Mouse (Mus musculus): ENCODE measurements around the gene H2-T22.
"Not testable (repeated sequence)": the region's sequence is repeated elsewhere in the genome, so short reads cannot be mapped to it uniquely, and the experiment has no call there.

The H2-T22 gene

GRCm38 (mm10) chr17:36030046-36030702 is 12.4 kb downstream of the H2-T22 start:
- DNase-seq (ENCODE audit: low spot score in 2 of 2): peak; percentile 45 to 55

DNA sequence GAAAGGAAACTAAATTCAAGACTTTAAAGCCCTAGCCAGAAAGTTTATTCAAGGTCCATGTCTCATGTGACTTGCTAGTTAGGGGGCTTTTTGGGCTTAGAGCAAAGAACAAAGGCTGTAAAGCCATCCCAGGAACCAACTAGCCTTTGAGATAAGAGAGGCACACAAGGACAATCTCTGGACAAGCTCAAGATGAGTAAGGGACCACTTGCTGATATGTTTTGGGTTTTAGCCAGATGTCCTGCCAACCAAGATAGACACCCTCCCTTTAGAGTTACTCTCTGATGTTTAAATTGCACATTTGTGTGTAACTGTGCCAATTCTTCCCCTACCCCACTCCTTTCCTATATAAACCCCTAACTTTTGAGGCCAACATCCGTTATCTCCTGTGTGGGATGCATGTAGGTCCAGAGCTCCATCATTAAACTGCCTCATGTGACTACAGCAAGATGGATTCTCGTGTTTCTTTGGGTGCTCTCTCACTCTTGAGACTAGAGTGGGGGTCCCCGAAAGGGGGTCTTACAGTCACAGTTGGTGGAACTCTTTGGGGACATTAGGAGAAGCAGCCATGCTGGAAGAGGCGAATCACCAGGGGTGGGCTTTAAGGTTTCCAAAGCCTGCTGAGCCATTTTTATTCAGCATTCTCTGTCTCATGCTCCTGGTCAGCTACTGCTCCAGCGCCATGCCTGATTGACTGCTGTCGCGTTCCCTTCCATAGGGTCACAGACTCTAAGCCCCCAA is 13.5 kb downstream of the H2-T22 start:
- DNase-seq (ENCODE audit: low spot score in 2 of 2): no peak

GRCm38 (mm10) chr17:36027663-36028062 is 14.9 kb downstream of the H2-T22 start:
- no peak for DNase-seq (ENCODE audit: low spot score in 2 of 2)

- no peak for DNase-seq (ENCODE audit: low spot score in 2 of 2)
These were observed 16.6 kb downstream of the H2-T22 start for GRCm38 (mm10) chr17:36025901-36026300.

DNA sequence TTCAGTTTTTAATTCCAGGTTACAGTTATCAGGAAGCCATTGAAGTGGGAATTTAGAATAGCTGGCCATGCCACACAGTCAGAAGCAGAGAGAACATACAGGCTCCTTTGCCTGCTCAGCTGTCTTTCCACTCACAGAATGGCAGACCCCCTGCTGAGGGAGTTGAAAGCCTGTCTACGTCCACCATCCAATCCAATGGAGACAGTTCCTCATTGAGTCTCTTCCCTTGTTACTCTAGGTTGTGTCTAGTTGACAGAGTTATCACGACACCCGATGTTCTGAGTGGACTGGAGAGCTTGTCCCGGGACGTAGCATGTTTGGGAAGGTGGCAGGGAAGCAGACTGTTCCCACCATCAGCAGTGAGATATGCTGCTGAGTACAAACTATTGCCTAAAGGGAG is 17.4 kb downstream of the H2-T22 start:
- no peak for DNase-seq (ENCODE audit: low spot score in 2 of 2)

DNA sequence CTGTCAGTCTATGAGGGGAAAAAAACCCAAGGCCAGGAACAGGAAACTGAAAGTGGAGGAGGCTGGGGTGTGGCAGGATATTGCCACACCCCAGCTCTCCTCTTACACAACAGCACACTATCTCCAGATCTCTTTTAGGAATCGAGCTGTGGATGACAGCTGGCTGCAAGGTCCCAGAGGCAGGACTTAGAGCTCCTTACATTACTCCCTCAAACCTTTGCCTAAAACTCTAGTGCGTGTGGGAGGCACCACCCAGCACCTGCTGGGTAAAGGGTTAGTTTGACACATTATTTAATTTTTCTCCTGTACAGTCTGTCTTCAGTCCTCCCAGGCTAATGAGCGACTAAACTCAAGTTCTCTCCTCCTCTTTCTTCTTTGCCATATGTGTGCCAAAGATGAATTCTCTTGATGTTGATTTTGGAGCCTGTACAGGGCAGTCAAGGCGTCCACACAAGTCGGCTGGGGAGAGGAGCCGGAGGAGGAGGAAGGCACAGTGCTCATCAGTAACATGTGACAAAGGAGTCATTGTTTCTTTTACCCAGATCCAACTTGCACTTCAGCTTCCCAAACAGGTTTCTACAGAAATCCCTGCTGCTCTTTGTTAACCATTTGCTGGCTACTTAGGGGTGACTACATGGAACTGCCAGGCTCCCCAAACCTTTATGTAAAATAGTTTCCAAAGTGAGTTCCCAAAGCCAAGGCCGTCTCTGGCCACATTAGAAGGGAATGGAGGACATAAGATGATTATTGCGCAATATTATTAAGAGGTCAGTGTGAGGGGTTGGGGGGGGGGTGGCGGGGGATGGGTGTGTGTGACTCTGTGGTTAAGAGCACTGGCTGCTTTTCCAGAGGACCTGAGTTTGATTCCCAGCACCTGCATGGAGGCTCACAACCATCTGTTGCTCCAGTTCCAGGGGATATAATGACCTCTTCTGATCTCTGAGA is 18.6 kb downstream of the H2-T22 start:
- DNase-seq (ENCODE audit: low spot score in 2 of 2): peak; percentile 32 to 44

DNA sequence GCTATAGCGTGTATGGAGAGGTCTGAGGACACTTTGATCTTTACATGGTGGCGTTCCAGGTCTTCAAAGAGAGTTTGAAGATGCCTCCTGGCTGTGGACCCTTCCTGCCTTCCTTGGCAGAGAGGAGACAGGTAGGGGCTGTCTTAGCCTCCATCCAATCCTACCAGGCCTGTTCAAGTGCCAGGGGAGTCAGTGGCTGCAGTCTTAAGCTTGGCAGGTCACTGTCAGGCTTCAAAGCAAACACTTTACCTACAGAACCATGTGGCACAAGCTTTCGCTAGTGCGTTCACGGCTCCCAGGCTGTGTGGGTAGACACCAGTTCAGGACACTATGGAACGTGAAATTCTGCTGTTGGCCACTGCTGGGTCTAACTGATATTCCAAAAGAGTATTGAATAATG is 19.6 kb downstream of the H2-T22 start:
- peak in 1 of 2 experiments; percentile 13 for DNase-seq (ENCODE audit: low spot score in 2 of 2)

- peak in 1 of 2 experiments; percentile 20 for DNase-seq (ENCODE audit: low spot score in 2 of 2)
These were observed 20.4 kb downstream of the H2-T22 start for GRCm38 (mm10) chr17:36022098-36022497.

- no peak for DNase-seq (ENCODE audit: low spot score in 2 of 2)
These were observed 21.2 kb downstream of the H2-T22 start for GRCm38 (mm10) chr17:36021309-36021708.

DNA sequence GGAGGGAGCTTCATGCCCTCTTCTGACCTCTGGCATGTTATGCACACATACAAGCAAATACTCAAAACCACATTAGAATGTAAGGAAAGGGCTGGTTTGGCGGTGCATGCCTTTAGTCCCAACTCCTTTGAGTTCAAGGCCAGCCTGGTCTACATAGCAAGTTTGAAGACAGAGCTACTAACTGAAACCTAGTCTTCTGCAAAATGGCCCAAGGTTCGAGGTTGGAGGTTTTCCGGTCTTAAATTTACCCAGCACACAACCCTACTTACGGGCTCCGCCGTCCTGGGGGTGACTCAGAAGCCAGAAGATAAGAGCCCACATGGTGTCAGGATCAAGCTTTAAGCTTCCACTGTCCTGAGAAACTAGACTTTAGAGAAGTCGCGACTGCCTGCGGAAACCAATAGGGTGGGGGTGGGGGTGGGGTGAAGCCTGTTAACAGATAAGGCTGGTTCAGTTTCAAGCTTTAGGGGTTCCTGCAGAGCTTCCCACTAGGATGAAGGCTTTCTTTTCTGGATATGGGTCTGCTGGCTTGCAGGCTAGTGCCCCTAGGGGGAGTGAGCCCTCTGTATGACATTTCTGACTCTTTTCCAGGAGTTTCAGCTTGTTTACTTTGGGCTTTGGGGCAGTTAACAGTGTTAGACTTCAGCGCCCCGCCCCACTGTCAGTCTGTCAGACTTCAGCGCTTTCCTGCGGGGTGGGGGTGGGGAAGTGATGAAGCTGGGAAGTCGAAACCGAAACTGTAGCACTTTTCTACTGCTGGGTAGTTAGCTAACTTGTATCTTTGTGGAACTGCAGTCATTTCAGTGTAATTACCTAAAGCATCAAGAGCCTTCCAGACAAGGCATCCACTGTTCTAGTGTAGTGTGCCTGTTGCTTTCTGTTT is 22.1 kb downstream of the H2-T22 start, which contains the start of gene H2-T24:
Gene H2-T24, minus strand, starts transcription at position 370 of the 883 bp plus-strand sequence.
- DNase-seq (ENCODE audit: low spot score in 2 of 2): peak; percentile 88 to 90

GRCm38 (mm10) chr17:36019519-36019918 is 23.0 kb downstream of the H2-T22 start:
- DNase-seq (ENCODE audit: low spot score in 2 of 2): no peak

- peak in 1 of 2 experiments; percentile 52 for DNase-seq (ENCODE audit: low spot score in 2 of 2)
These were observed 23.6 kb downstream of the H2-T22 start for GRCm38 (mm10) chr17:36018979-36019378.

GRCm38 (mm10) chr17:36017046-36017445 is 25.5 kb downstream of the H2-T22 start:
- DNase-seq (ENCODE audit: low spot score in 2 of 2): no peak

DNA sequence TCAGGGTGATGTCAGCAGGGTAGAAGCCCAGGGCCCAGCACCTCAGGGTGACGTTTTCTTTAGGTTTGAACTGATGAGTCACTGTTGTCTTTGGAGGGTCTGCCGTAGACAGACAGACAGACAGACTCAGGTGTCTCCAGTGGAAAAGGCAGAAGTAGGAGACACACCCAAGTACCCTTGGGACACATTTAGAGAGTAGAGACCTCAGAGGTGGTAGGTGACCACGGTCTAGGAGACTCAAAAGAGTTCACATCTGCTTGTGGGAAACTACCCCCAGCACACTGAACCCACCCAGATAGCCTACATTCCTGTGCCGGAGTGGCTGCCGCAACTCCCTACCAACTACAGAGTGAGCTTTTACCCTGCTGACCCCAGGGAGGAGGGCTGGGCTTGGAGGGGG is 27.6 kb downstream of the H2-T22 start:
- no peak for DNase-seq (ENCODE audit: low spot score in 2 of 2)

DNA sequence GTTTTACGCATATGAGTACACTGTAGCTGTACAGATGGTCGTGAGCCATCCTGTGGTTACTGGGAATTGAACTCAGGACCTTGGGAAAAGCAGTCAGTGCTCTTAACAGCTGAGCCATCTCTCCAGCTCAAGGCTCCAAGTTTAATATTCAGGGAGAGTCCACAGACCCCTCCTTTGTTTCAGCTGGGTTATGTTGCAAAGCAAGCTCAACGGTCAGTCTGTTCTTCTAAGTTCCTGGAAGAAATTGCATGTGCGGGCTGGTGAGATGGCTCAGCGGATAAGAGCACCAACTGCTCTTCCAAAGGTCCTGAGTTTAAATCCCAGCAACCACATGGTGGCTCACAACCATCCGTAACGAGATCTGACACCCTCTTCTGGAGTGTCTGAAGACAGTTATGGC is 38.1 kb downstream of the H2-T22 start:
- DNase-seq (ENCODE audit: low spot score in 2 of 2): not testable (repeated sequence)

GRCm38 (mm10) chr17:36003331-36003730 is 39.2 kb downstream of the H2-T22 start:
- DNase-seq (ENCODE audit: low spot score in 2 of 2): no peak

GRCm38 (mm10) chr17:36001966-36002365 is 40.6 kb downstream of the H2-T22 start:
- DNase-seq (ENCODE audit: low spot score in 2 of 2): peak; percentile 68 to 83

GRCm38 (mm10) chr17:36001121-36001897 is 41.2 kb downstream of the H2-T22 start:
- DNase-seq (ENCODE audit: low spot score in 2 of 2): peak; percentile 44 to 74

GRCm38 (mm10) chr17:36000349-36000748 is 42.2 kb downstream of the H2-T22 start:
- DNase-seq (ENCODE audit: low spot score in 2 of 2): peak; percentile 39 to 56

DNA sequence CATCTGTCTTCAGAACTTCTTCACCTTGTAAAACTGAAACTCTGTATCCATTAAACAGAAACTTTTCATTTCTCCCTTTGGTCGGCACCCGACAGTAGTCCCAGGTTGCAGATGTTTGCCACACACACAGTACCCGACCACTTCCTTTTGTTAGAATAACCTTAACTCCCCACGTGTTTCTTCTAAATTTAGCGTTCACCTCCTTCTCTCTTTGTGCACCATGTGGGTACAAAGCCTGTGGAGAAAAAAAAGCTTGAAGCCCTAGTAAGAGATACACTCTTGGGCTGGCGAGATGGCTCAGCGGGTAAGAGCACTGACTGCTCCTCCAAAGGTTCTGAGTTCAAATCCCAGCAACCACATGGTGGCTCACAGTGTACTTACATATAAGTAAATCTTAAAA is 43.2 kb downstream of the H2-T22 start:
- peak in 1 of 2 experiments; percentile 57 for DNase-seq (ENCODE audit: low spot score in 2 of 2)

Measured in spleen, postnatal 10 days (tissue).